Mouse (Mus musculus) activated CD4-positive, CD25-positive, alpha-beta regulatory T cell, adult 4 months (primary cell): ENCODE measurements around the gene Mark3. TPM values are rescaled to one million over a fixed set of nuclear protein-coding genes. Genes with fewer than 3 reads are reported as not detected.
"Not testable (repeated sequence)": the region's sequence is repeated elsewhere in the genome, so short reads cannot be mapped to it uniquely, and the experiment has no call there.

Source experiments
- ATAC-seq: one replicate; pipeline ENCODE4 v1.8.0; 2017
- polyA plus RNA-seq, 2 experiments: library from polyadenylated mRNA; unstranded; fragments of 100-300 nt; shearing (Covaris generic); gene quantifications; one replicate each; pipeline ENCODE4 v1.2.1; 2017

Gene Mark3
- polyA plus RNA-seq, 2 experiments from 2014 or later, result 29.0 to 31.8 TPM

- no peak for ATAC-seq
Measured at GRCm38 (mm10) chr12:111653434-111653833, 79.1 kb downstream of the Mark3 start.

GRCm38 (mm10) chr12:111655695-111656094 lies 81.4 kb downstream of the Mark3 start:
- no peak for ATAC-seq

DNA sequence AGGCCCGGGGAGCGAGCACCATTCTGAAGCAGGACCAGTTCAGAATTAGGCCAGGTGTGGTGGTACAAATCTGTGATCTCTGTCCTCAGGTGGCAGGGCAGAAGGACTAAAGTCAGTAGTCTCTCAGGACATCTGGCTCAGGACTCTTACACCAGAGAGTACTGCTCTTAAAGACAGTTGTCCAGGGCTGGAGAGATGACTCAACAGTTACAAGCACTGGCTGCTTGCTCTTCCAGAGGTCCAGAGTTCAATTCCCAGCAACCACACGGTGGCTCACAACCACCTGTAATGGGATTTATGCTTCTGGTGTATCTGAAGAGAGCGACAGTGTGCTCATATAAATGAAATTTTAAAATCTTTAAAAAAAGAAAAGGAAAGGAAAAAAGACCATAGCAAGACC lies 85.0 kb downstream of the Mark3 start:
- ATAC-seq, result no peak

DNA sequence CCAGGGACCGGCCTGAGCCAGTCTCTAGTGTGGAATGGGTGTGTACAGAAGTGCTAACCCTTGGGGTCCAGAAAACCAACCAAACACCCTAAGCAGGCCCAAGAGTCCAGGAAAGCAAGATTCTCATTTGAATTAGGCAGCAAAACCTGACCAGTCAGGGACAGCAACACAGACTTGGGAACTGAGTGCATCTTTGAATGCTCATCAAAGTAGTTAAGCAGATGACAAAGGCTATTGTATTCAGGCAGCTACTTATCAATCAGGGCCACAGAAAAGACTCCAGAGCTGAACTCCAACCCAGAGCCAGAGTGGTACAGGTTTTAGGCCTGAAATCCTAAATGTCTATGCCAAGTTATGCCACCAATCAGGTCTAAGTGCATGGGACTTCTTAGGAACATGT lies 86.3 kb downstream of the Mark3 start:
- no peak for ATAC-seq

GRCm38 (mm10) chr12:111661554-111661953 lies 87.2 kb downstream of the Mark3 start:
- ATAC-seq, result not testable (repeated sequence)

DNA sequence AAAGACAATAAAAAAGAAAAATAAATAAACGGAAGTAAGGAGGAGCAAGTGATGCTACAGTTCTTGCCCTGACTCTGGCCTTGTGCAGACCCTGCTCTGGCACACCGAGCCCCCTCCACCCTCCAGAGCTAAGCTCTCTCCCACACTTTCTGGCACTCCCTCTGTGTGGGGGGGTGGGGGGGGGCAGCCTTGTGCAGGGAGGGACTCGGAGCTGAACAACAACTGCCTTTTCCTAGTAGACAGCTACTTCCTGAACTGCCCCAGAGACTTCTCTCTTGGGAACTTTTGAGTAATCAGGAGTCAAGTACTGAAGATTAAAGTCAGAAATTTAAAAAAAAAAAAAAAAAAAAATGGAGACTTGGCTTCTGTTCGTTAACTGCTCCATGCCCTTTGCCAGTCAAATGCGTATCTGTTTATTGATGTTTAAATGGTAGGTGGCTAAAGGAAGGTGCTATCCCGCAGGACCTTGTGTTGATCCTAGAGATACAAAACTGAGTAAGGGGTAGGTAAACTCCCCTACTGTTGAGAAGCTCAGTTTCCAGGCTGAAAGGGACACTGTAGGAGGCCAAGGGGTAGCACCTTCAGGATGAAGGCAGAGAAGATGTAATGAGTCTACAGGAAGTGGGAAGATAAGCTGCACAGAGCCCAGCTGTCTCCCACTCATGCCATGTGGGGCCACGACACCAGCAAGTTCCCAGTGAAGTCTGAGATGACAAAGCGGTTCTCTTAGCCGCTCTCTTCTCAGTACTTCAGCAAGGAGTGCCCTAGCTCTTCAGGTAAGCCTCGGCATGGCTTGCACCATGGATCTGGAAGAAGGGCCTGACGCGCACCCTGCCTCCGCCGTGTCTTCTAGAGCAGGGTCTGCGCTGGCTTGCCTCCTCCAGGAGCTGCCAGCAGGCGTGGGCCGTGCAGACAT lies 89.2 kb downstream of the Mark3 start:
- ATAC-seq, result no peak

- no peak for ATAC-seq
Measured at GRCm38 (mm10) chr12:111664144-111664634, 89.9 kb downstream of the Mark3 start.

DNA sequence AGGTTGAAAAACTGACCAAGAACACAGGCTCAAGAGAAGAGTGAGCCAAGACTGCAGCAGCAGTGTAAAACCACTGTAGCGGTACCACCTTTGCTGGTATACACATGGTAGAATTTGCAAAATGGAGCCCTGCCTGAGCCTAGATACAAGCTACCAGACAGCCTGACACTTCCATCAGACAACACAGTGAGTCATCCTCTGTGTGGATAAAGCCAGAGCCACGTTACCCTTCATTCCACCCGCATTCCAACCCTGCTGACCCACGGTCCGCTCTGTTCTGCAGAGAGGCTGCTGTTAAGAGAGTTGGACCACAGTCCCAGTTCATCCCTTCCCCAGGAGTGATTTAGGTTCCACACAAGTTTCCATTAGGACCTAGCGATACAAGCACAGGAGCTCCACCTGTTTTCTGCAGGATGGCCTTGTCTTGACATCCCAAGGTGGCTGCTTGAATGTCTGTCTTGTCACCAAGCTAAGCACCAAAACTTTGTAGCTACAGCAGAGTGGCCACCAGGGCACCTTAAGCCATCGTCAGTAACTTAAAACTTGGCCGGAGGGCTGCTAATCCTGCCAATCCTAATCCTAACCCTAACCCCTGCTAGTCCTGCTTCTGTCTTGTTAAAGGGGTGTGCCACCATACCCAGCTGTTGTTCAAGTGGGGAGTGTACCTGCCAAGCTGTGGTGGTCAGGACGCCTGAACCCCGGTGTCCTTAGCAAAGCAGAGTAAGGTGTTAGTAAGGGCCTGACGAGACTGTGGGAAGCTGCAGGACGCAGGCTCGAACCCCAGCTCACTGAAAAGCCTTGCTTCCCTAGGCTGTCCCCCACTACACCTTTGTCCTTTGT lies 90.9 kb downstream of the Mark3 start:
- ATAC-seq, result no peak

DNA sequence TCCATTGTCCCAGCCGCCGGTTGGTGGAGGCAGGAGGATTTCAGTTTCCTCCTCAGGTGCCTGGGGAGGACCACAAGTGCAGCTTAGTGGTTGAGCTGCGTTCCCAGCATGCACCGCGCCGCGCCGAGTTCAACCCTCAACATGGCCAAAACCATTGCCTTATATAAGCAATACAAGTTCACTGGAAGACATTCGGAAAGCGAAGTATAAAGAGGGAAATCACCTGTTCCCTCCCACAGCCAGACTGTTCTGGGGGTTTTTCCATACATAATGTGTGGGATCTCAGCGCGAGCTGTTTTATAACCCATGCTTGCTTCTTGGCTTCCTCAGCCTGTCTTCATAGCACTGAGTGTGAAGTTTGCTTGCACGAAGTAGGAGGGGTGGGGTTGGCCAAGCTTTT lies 92.1 kb downstream of the Mark3 start:
- ATAC-seq, result no peak

GRCm38 (mm10) chr12:111667421-111667820 lies 93.1 kb downstream of the Mark3 start:
- ATAC-seq, result no peak

- ATAC-seq, result peak; percentile 71
Measured at GRCm38 (mm10) chr12:111668457-111668912, 94.2 kb downstream of the Mark3 start.

DNA sequence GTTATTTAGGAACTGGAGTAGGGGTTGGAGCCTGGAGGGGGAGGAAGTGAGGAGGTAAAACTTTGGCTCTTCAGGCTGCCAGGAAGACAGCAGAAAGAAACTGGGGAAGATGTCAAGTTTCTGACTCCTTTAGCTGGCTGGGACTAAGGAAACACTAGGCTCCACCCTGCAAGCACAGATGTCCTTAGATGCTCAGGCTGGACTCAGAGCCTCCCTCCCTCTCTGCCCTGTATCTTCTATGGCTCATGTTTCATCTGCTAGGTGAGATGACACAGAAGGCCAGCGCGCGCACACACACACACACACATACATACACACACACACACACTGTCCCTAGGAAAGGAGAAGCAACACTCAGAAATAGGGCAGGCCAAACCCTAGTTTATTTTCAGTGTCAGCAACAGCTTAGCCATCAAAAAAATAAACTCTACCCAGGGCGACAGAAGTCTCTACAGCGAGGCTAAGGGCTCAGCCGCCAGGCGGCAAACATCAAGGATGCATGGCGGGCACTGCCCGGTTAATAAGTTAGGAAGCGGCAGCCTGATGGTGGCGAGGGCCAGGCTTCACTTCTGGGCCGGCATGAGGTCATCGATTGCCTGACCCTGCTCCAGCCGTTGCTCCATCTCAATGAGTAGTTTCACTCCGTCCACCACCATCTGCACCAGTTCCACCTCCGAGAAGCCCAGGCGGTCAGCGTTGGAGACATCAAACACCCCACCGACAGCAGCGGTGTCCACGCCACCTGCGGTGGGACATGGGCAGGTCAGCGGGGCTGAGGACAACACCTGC lies 94.9 kb downstream of the Mark3 start:
- ATAC-seq, result no peak

GRCm38 (mm10) chr12:111669961-111670360 lies 95.6 kb downstream of the Mark3 start:
- ATAC-seq, result no peak

GRCm38 (mm10) chr12:111670371-111670971 lies 96.1 kb downstream of the Mark3 start:
- ATAC-seq, result no peak

DNA sequence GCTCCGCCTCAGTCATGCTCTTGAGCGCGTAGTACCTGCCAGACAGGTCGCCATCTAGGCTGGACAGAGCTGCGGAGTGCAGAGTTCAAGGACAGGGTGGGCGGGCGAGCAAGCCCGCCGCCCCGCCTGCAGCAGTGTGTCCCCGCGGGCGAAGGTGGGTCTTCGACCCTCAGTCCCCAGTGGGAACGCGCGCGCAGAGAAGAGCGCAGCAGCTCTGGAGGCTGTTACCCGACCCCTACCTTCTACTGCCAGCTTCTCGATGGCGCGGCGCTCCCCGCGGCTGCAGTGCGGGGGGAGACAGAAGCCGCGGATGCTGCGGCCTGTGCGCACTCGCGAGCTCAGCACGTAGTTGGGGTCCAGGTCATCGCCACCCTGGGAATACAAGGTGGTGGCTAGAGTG lies 96.7 kb downstream of the Mark3 start:
- ATAC-seq, result no peak

GRCm38 (mm10) chr12:111671431-111671902 lies 97.1 kb downstream of the Mark3 start:
- peak; percentile 64 for ATAC-seq

GRCm38 (mm10) chr12:111672176-111672575 lies 97.9 kb downstream of the Mark3 start, which contains the start of gene Ckb:
Gene Ckb (minus strand): TSS chr12:111672338.
- peak; percentile 28 for ATAC-seq

DNA sequence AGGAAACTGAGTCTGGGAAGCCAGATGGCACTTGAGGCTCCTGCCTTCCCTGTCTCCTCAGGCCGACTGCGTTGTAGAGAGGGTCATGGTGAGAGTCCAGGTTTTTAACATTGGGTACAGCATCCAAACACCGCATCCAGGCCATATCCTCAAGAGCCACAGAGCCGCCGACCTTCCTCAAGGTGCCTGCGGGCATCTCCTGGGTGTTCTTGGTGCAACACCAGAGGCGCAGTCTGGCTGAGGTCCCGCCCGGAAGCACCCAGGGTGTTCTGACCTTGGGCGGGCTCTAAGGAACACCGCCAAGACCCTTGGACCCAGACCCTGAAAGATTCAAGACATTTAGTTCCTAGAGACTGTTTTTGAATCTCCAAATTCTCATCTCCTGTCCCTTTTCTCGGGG lies 98.3 kb downstream of the Mark3 start:
- ATAC-seq, result no peak

- no peak for ATAC-seq
Measured at GRCm38 (mm10) chr12:111674850-111675486, 100.6 kb downstream of the Mark3 start.

DNA sequence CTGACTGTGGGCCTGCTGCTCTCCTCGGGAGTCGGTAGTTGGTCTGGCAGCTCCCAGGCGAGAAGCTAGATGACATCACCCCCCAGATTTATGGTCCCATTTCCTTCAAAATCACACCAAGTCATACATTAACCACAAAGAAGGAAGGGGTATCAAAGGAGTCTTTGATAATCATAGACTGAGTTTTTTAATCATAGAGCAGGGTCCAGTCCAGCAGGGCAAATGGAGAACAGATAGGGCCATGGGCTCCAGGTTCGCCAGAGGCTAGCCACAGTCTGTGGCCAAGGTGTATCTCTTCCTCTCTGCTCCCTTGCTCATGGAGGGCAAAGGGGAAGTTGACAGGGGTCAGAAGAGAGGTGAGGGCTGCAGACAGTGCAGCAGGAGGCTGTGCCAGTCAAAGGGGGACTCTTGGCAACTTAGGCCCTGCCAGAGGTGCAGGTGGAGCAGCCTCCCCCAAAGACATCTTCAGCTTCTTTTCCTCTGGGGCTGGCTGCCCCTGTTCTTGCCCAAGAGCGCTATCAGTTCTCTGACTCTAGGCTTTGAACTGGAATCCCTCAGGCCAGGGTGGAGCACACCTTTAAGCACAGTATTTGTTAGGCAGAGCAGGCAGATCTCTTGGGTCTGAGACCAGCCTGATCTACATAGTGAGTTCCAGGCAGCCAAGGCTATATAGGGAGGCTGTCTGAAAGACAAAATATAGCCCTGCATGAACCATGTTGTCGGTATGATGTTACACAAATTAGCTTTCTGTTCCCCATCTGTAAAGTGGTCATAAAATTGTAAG lies 101.7 kb downstream of the Mark3 start:
- ATAC-seq, result no peak
